Mouse (Mus musculus) bone marrow, adult 2 months (tissue): Measurements from ENCODE around the gene Pdxdc1.

ENCODE experiments used
- CTCF ChIP-seq: fragments of 200-500 bp; IDR thresholded peaks from 2 replicates; pipeline ENCODE4 v1.5.1; 2011; ENCODE audit warnings: low read length, control low read depth; ENCODE audit not compliant: control insufficient read depth, insufficient read depth
- POLR2A ChIP-seq: fragments of 200-500 bp; IDR thresholded peaks from 2 replicates; pipeline ENCODE4 v1.6.1; 2011; ENCODE audit warnings: low read depth, mild to moderate bottlenecking, control low read depth, low read length, borderline replicate concordance; ENCODE audit not compliant: control insufficient read depth

DNA sequence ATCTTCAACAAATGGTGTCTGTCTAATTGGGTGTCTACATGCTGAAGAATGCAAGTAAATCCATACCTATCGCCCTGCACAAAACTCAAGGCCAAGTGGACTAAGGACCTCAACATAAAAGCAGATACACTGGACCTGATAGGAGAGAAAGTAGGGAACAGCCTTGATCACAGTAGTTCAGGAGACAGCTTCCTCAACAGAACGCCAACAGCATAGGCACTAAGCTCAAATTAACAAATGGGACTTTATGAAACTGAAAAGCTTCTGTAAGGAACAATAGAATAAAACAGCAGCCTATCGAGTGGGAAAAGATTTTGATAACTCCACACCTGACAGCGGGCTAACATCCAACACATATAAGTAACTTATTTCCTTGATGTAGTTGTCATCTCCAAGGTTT, 51.5 kb downstream of the Pdxdc1 start:
- TF ChIP-seq CTCF (no peak), POLR2A (no peak)
